Mouse (Mus musculus): ENCODE data around the gene Lrp4. TPM values are rescaled to one million over a fixed set of nuclear protein-coding genes. Genes with fewer than 3 reads are reported as not detected.
A peak's percentile ranks its signal among the peaks of the same experiment; 100 is the strongest.

The Lrp4 gene
- polyA plus RNA-seq, 1 experiment from 2014 or later: 11.4 TPM

GRCm38 (mm10) chr2:91454434-91454833 lies 2.9 kb upstream of the Lrp4 start:
- Histone ChIP-seq H3K27ac (no peak overlapping the region), H3K9me3 (no peaks in the 10 kb centered on the region), H3K27me3 (no peaks in the 10 kb centered on the region), H3K9ac (no peak overlapping the region), H3K36me3 (no peaks in the 10 kb centered on the region), H3K4me2 (no peak overlapping the region), H3K4me3 (no peak overlapping the region), H3K4me1 (peaks cover 26% of the 10 kb centered on the region)
- ATAC-seq (ENCODE audit: borderline replicate concordance, extremely low read depth, low FRiP score, low TSS enrichment): no peak
- 85% methylated on average over 3 of the region's 3 CpGs for WGBS

DNA sequence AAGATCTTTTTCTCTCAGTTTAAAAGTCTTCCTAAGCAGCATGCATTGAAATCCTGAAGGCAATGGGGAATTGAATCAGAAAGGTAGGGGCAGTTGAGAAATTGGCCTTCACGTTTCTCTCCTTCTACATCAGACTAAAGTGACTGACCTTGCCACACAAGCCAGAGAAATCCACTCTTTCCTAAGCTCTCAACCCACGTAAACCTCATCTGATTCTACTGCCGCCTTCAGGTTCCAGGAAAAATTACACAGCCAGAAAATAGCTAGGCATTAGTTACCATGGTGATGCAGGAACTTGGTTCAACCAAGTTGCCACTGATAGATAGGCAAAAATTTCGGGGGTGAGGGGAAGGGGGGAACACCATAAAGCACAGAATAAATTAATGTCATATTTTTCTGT lies 1.5 kb upstream of the Lrp4 start:
- Histone ChIP-seq H3K27me3 (no peaks in the 10 kb centered on the region), H3K9ac (no peak overlapping the region), H3K4me1 (peaks cover 38% of the 10 kb centered on the region), H3K4me3 (no peak overlapping the region), H3K4me2 (no peak overlapping the region), H3K36me3 (no peaks in the 10 kb centered on the region), H3K9me3 (no peaks in the 10 kb centered on the region), H3K27ac (no peak overlapping the region)
- ATAC-seq (ENCODE audit: borderline replicate concordance, extremely low read depth, low FRiP score, low TSS enrichment): no peak
- WGBS: 4% methylated on average over 4 of the region's 4 CpGs

- Histone ChIP-seq H3K9ac (peak overlapping the region; percentile 79), H3K27ac (peak overlapping the region; percentile 96), H3K4me2 (peak overlapping the region; percentile 74), H3K36me3 (no peaks in the 10 kb centered on the region), H3K9me3 (no peaks in the 10 kb centered on the region), H3K4me1 (peaks cover 46% of the 10 kb centered on the region), H3K27me3 (no peaks in the 10 kb centered on the region), H3K4me3 (peak overlapping the region; percentile 72)
- 37% methylated on average over 9 of the region's 9 CpGs for WGBS
- no peak for ATAC-seq (ENCODE audit: borderline replicate concordance, extremely low read depth, low FRiP score, low TSS enrichment)
Measured at GRCm38 (mm10) chr2:91456491-91457100, 715 bp upstream of the Lrp4 start.

DNA sequence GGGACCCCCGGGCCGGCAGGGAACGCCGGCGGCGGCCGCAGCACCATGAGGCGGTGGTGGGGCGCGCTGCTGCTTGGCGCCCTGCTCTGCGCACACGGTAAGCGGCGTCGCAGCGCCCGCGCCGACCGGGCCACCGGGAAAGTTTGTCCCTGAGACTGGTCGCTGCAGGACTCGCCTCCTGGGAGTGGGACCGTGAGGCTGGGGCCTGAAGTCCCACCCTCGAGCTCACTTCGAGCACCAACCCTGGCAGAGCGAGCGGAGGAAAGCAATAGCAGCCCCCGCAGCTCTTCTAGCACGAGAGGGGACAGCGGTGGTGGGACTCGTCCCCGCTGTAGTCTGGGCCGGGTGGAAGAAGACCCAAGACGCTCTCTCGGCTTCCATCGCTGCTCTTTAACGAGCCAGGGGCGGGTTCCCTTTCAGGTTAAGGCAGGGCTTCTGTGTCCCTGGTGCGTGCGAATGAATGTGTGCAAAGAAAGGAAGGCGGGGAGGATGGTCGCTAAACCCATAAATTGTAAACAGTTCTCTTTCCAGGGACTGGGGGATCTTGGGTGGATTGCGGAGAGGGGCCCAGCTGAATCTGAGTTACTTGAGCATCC lies 443 bp downstream of the Lrp4 start:
- peaks cover 50% of the 10 kb centered on the region for H3K4me1 ChIP-seq
- H3K36me3 ChIP-seq: no peaks in the 10 kb centered on the region
- 0% methylated on average over 40 of the region's 45 CpGs for WGBS
- peak overlapping the region; percentile 96 for H3K27ac ChIP-seq
- H3K4me2 ChIP-seq: peak overlapping the region; percentile 74
- H3K4me3 ChIP-seq: peak overlapping the region; percentile 72
- peak overlapping the region; percentile 79 for H3K9ac ChIP-seq
- no peaks in the 10 kb centered on the region for H3K9me3 ChIP-seq
- ATAC-seq (ENCODE audit: borderline replicate concordance, extremely low read depth, low FRiP score, low TSS enrichment): peak; percentile 40
- no peaks in the 10 kb centered on the region for H3K27me3 ChIP-seq

DNA sequence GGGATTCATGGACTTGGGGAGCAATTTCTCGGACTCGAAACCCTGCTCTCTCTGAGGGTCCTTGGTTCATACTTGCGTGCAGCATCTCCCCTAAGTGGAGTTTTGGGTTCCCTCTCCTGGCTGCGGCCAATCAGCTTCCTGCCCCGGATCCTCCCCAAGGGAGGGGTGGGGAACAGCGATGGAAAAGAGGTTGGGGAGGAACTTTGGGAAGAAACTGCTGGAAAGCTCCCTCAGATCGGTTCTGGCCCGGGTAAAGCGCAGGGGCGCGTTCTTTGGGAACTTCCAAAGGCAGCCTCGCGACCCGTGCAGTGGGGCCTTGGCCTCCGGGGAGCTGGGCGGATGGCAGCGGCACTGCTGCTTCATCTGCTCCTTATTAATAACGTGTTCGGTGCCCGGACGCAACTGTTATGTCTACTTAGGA lies 951 bp downstream of the Lrp4 start:
- Histone ChIP-seq H3K36me3 (no peaks in the 10 kb centered on the region), H3K27ac (peak overlapping the region; percentile 96), H3K9me3 (no peaks in the 10 kb centered on the region), H3K4me2 (peak overlapping the region; percentile 74), H3K27me3 (no peaks in the 10 kb centered on the region), H3K4me3 (peak overlapping the region; percentile 72), H3K9ac (peak overlapping the region; percentile 79), H3K4me1 (peaks cover 53% of the 10 kb centered on the region)
- WGBS: under 1% methylated on average over 21 of the region's 21 CpGs
- peak; percentile 41; the same call in 1 of the 2 replicates for ATAC-seq (ENCODE audit: borderline replicate concordance, extremely low read depth, low FRiP score, low TSS enrichment)

- peaks cover 59% of the 10 kb centered on the region for H3K4me1 ChIP-seq
- WGBS: under 1% methylated on average over 32 of the region's 32 CpGs
Measured at GRCm38 (mm10) chr2:91458673-91459391, 1.5 kb downstream of the Lrp4 start.

DNA sequence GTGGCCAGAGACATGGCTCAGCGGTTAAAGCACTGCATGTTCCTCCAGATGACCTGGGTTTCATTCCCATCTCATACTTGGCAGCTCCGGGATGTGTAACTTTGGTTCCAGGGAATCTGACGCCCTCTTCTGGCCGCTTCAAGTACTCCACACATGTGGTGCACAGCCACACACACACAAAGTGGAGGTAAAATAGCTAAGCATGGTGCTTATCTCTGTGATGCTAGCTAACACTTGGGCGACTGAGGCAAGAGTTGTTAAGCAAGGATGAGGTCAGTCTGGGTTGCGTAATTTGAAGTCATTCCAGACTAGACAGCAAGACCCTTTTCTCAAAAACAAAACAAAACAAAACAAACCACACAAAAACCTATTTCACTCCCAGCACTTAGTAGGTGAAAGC lies 2.8 kb downstream of the Lrp4 start:
- Histone ChIP-seq H3K27me3 (no peaks in the 10 kb centered on the region), H3K4me3 (peak overlapping the region; percentile 72; the same call in 1 of the 2 replicates), H3K9me3 (no peaks in the 10 kb centered on the region), H3K9ac (no peak overlapping the region), H3K4me1 (peaks cover 60% of the 10 kb centered on the region), H3K27ac (peak overlapping the region; percentile 96; the same call in 1 of the 2 replicates), H3K36me3 (no peaks in the 10 kb centered on the region), H3K4me2 (peak overlapping the region; percentile 74)
- 86% methylated on average over 6 of the region's 6 CpGs for WGBS
- ATAC-seq (ENCODE audit: borderline replicate concordance, extremely low read depth, low FRiP score, low TSS enrichment): no peak

More at GRCm38 (mm10) chr2:91458673-91459391, 1.5 kb downstream of the Lrp4 start:
- Histone ChIP-seq H3K9me3 (no peaks in the 10 kb centered on the region), H3K27ac (peak overlapping the region; percentile 96), H3K4me3 (peak overlapping the region; percentile 72), H3K9ac (peak overlapping the region; percentile 79), H3K4me2 (peak overlapping the region; percentile 74), H3K36me3 (no peaks in the 10 kb centered on the region), H3K27me3 (no peaks in the 10 kb centered on the region)
- peak; percentile 37 for ATAC-seq (ENCODE audit: borderline replicate concordance, extremely low read depth, low FRiP score, low TSS enrichment)

DNA sequence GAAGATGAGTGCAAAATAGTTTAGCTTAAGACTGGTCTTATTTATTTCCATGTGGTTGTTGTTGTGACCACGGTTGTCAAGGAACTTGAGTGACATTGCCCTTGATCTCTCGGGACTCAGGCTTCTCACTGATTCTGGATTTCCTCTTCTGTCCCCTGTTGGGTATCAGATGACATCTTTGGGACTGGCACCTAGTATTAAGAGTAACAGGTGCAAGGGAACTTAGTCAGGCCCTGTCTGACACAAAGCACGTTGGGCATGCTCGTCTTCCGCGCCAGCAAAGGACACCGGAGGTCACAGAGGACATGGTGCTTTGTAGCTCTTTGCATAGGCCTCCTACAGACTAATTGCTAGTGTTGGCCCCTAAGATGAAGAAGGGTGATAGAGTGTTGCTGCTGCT lies 3.5 kb downstream of the Lrp4 start:
- H3K27ac ChIP-seq: no peak overlapping the region
- no peaks in the 10 kb centered on the region for H3K27me3 ChIP-seq
- no peak overlapping the region for H3K4me3 ChIP-seq
- no peak overlapping the region for H3K4me2 ChIP-seq
- H3K4me1 ChIP-seq: peaks cover 54% of the 10 kb centered on the region
- H3K9ac ChIP-seq: no peak overlapping the region
- 59% methylated on average over 7 of the region's 7 CpGs for WGBS
- no peaks in the 10 kb centered on the region for H3K36me3 ChIP-seq
- ATAC-seq (ENCODE audit: borderline replicate concordance, extremely low read depth, low FRiP score, low TSS enrichment): no peak
- no peaks in the 10 kb centered on the region for H3K9me3 ChIP-seq

DNA sequence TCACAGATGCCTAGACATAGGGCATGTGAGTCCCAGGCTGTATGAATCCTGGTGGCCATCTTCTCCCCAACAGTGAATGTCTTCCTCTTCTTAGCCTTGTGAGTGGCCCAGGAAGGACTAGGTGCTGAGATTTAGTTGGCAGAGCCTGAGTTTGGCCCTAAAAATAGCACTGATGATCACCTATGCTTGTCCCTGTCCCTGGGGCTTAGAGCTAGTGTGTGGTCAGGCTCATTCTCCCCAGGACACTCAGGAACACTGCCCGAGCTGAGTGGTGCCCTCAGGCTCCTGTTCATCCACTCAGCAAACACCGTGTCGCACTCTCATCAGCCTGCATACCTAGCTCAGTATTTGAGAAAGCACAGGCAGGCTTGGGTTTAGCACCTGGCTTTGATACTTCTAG lies 4.0 kb downstream of the Lrp4 start:
- Histone ChIP-seq H3K9me3 (no peaks in the 10 kb centered on the region), H3K27me3 (no peaks in the 10 kb centered on the region), H3K36me3 (no peaks in the 10 kb centered on the region), H3K4me2 (peak overlapping the region; percentile 19; the same call in 1 of the 2 replicates), H3K27ac (peak overlapping the region; percentile 64), H3K9ac (no peak overlapping the region), H3K4me1 (peaks cover 52% of the 10 kb centered on the region), H3K4me3 (no peak overlapping the region)
- 38% methylated on average over 3 of the region's 3 CpGs for WGBS
- no peak for ATAC-seq (ENCODE audit: borderline replicate concordance, extremely low read depth, low FRiP score, low TSS enrichment)

- Histone ChIP-seq H3K27ac (peak overlapping the region; percentile 64), H3K36me3 (no peaks in the 10 kb centered on the region), H3K4me3 (no peak overlapping the region), H3K4me2 (peak overlapping the region; percentile 21; the same call in 1 of the 2 replicates), H3K4me1 (peaks cover 49% of the 10 kb centered on the region), H3K27me3 (no peaks in the 10 kb centered on the region), H3K9ac (peak overlapping the region; percentile 6; the same call in 1 of the 2 replicates), H3K9me3 (no peaks in the 10 kb centered on the region)
- 15% methylated on average over 2 of the region's 2 CpGs for WGBS
- no peak for ATAC-seq (ENCODE audit: borderline replicate concordance, extremely low read depth, low FRiP score, low TSS enrichment)
Measured at GRCm38 (mm10) chr2:91462196-91462595, 4.9 kb downstream of the Lrp4 start.

GRCm38 (mm10) chr2:91462681-91463080 lies 5.4 kb downstream of the Lrp4 start:
- H3K4me2 ChIP-seq: peak overlapping the region; percentile 21; the same call in 1 of the 2 replicates
- H3K9ac ChIP-seq: peak overlapping the region; percentile 15
- no peaks in the 10 kb centered on the region for H3K9me3 ChIP-seq
- H3K27ac ChIP-seq: peak overlapping the region; percentile 64; the same call in 1 of the 2 replicates
- no peak for ATAC-seq (ENCODE audit: borderline replicate concordance, extremely low read depth, low FRiP score, low TSS enrichment)
- H3K27me3 ChIP-seq: no peaks in the 10 kb centered on the region
- H3K36me3 ChIP-seq: no peaks in the 10 kb centered on the region
- H3K4me3 ChIP-seq: no peak overlapping the region
- H3K4me1 ChIP-seq: peaks cover 54% of the 10 kb centered on the region
- 26% methylated on average over 12 of the region's 12 CpGs for WGBS

DNA sequence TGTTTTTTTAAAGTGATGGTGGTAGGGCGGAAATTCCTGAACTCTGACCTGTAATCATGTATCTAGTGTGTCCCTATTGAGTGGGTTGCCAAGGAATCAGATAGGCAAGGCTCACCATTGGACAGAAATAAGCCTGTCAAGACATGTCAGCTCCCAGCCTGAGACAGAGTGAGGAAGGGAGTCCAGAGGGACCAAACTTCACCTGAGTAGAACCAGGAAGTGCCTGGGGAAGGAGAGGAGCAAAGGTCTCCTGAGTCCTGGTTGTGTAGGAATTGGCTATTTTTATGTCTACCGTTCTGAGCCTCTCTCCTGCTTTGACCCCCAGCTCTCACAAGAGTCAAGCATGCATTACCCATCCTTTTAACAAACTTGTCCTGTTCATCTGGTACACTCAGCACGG lies 8.6 kb downstream of the Lrp4 start:
- WGBS: 79% methylated on average over 3 of the region's 3 CpGs
- Histone ChIP-seq H3K27ac (no peak overlapping the region), H3K36me3 (no peaks in the 10 kb centered on the region), H3K4me2 (no peak overlapping the region), H3K4me3 (no peak overlapping the region), H3K4me1 (peaks cover 43% of the 10 kb centered on the region), H3K27me3 (no peaks in the 10 kb centered on the region), H3K9ac (no peak overlapping the region), H3K9me3 (no peaks in the 10 kb centered on the region)
- no peak for ATAC-seq (ENCODE audit: borderline replicate concordance, extremely low read depth, low FRiP score, low TSS enrichment)
